Mouse (Mus musculus) lung, postnatal 36 days (tissue): ENCODE data around the gene Fbxo4.

Experiments used
- DNase-seq: peaks from one replicate; pipeline ENCODE4 v3.0.0; 2022; ENCODE audit warnings: mixed read lengths

Gene Fbxo4

GRCm38 (mm10) chr15:3979061-3979848 is at the start of gene Fbxo4:
Fbxo4 (minus strand) TSS chr15:3979573.
- DNase-seq = peak; percentile 92

GRCm38 (mm10) chr15:4028960-4029359 is 49.6 kb upstream of the Fbxo4 start:
- DNase-seq = no peak

- no peak for DNase-seq
Observed at GRCm38 (mm10) chr15:4028411-4028700, 49.0 kb upstream of the Fbxo4 start.

- DNase-seq = no peak
Observed at GRCm38 (mm10) chr15:4027671-4028410, 48.5 kb upstream of the Fbxo4 start.

- DNase-seq = peak; percentile 90
Observed at GRCm38 (mm10) chr15:4026831-4027584, 47.6 kb upstream of the Fbxo4 start.

- peak; percentile 93 for DNase-seq
Observed at GRCm38 (mm10) chr15:4026231-4026773, 46.9 kb upstream of the Fbxo4 start, which contains the start of gene Oxct1. Oxct1 (plus strand) TSS chr15:4026383.

- DNase-seq = no peak
Observed at GRCm38 (mm10) chr15:4025508-4025904, 46.1 kb upstream of the Fbxo4 start.

GRCm38 (mm10) chr15:4024726-4025507 is 45.5 kb upstream of the Fbxo4 start:
- peak; percentile 17 for DNase-seq

- DNase-seq = no peak
Observed at GRCm38 (mm10) chr15:4023747-4024146, 44.4 kb upstream of the Fbxo4 start.

GRCm38 (mm10) chr15:4020711-4021110 is 41.3 kb upstream of the Fbxo4 start:
- DNase-seq = no peak

GRCm38 (mm10) chr15:4013873-4014272 is 34.5 kb upstream of the Fbxo4 start:
- DNase-seq = no peak

- DNase-seq = no peak
Observed at GRCm38 (mm10) chr15:4000536-4000935, 21.2 kb upstream of the Fbxo4 start.

- no peak for DNase-seq
Observed at GRCm38 (mm10) chr15:3999144-3999543, 19.8 kb upstream of the Fbxo4 start.

- no peak for DNase-seq
Observed at GRCm38 (mm10) chr15:3996267-3997010, 17.1 kb upstream of the Fbxo4 start.

- DNase-seq = peak; percentile 99
Observed at GRCm38 (mm10) chr15:3995448-3996266, 16.3 kb upstream of the Fbxo4 start, which contains the start of gene AW549877. AW549877 (minus strand) TSS chr15:3995744.

GRCm38 (mm10) chr15:3994852-3995447 is 15.6 kb upstream of the Fbxo4 start:
- no peak for DNase-seq

- DNase-seq = peak; percentile 68
Observed at GRCm38 (mm10) chr15:3987981-3988380, 8.6 kb upstream of the Fbxo4 start.

- DNase-seq = no peak
Observed at GRCm38 (mm10) chr15:3984876-3985275, 5.5 kb upstream of the Fbxo4 start.

- no peak for DNase-seq
Observed at GRCm38 (mm10) chr15:3982732-3983131, 3.4 kb upstream of the Fbxo4 start.

GRCm38 (mm10) chr15:3979871-3980270 is 498 bp upstream of the Fbxo4 start:
- DNase-seq = peak; percentile 32
